Mouse (Mus musculus) lung, postnatal 36 days (tissue): ENCODE data around the gene Galp.
"Not testable (repeated sequence)": the region's sequence is repeated elsewhere in the genome, so short reads cannot be mapped to it uniquely, and the experiment has no call there.

Source experiments
- DNase-seq: peaks from one replicate; pipeline ENCODE4 v3.0.0; 2022; ENCODE audit warnings: mixed read lengths

The Galp gene

DNA sequence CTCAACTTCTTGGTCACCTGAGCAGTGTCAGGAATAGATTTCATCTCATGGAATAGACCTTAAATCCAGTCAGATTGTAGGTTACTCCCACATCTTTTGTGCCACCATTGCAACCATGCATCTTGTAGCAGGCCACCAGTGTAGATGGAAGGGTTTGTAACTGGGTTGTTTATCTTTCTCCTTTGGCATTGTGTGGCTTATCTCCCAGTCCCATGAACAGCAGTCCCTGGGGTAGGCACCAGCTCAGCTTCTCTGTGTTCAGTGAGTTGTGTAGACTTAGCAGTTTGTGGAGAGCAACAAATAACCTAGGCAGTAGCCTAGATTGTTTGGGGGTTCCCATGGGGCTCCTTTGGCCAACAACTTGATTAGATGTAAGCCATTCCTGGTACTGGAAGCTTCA lies 14.0 kb upstream of the Galp start:
- DNase-seq: no peak

DNA sequence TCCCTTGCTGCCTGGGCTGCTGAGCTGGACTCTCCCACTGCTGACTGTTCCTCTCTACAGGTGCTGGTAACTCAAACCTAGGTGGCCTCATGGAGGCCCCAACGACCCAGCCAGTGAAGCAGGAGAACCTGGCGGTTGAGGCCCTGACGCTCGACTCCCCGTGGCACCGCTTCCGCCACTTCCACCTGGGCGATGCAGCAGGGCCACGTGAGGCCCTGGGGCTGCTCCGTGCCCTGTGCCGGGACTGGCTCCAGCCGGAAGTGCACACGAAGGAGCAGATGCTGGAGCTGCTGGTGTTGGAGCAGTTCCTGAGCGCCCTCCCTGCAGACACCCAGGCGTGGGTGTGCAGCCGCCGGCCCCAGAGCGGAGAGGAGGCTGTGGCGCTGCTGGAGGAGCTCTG lies 13.1 kb upstream of the Galp start:
- no peak for DNase-seq

DNA sequence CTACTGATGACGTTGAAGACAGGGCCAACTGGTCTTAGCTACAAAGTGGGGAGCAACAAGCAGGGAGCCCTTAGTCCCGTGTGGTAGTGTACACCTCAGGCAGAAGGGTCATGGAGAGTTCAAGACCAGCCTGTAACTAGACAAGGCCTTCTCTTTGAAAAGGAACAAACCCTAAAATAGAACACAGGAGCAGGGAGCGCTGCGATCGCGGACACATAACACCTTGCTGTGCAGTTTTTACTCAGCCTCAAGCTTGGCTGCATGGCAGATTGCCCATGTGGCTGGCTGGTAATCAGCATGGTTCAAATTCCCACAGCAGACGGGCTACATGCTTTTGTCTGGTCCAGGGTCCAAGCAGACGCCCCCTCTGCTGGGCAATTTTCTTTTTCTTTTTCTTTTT lies 12.4 kb upstream of the Galp start:
- DNase-seq: no peak

DNA sequence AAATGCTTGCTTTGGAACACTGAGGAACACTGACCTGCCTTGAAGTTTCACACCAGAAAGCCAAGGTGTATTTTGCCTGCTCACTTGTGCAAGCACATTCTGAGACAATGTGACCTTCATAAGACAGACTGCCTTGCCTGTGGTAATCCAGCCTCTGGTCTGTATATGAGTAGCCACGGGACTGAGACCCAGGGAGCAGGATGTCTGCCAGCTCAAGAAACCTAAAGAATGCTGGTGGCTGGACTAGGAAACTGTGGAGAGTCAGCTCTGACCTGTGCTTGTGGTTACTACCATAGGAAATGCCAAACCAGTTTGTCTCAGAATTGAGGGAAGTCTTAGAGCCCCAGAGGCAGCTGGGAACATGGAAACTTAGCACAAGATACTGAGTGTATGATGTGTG lies 11.5 kb upstream of the Galp start:
- no peak for DNase-seq

DNA sequence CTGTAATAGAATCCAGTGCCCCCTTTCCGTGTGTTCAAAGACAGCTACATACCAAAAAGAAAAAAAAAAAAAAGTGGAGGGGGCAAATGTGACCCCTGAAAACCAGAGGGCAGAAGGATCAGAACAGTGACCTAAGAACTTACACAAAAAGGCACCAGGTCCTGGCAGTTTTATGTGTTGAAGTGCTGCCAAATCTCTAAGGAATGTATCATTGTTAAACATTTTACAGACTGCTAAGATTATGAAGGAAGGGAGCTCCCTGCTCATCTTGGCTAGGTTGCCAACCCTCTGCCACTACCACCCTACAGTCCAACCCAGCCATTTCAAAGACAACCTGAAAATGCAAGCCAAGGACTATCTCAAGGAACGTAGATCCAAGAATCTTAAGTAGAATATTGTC lies 10.7 kb upstream of the Galp start:
- no peak for DNase-seq

DNA sequence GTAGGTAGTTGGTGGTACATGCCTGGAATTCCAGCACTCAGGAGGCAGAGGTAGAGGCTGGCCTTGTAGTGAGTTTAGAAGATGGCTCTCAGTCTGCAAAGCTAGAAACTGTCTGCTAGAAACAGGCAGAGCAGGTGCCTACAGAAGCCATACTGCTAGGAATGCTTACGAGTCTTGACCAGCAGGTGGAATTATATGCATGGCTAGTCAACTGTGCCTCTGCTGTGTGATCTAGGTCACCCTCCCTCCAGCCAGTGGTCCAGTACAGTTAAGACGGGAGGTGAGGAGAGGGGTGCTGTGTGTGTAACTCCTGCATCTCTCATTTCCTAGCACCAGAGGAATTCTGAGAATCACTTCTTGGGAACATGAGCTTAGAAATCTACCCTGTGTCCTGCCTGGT lies 10.1 kb upstream of the Galp start:
- no peak for DNase-seq

DNA sequence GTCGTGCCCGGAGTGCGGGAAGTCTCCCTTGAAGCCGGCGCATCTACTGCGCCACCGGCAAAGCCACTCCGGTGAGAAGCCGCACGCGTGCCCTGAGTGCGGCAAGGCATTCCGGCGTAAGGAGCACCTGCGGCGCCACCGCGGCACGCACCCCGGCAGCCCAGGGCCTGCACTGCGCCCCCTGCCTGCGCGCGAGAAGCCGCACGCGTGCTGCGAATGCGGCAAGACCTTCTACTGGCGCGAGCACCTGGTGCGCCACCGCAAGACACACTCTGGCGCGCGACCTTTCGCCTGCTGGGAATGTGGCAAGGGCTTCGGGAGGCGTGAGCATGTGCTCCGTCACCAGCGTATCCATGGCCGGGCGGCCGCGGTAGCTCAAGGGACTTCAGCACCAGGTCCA lies 7.3 kb upstream of the Galp start:
- no peak for DNase-seq

DNA sequence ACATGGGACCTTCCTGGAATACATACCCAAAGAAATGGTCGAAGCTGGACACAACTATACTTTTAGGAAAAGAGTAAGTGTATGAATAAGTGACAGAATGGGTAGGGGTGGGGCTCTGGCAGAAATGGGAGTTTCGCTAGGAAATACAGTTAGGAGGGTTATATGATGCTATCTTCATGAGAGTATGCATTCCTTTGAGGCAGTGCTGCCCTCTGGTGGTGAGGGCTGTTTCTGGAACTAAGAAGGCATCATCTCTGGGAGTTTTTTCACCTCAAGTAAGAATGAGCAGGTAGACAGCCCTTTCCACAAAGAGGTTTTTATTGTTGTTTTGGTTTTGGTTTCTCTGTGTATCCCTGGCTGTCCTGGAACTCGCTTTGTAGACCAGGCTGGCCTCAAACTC lies 5.5 kb upstream of the Galp start:
- DNase-seq: peak; percentile 92

DNA sequence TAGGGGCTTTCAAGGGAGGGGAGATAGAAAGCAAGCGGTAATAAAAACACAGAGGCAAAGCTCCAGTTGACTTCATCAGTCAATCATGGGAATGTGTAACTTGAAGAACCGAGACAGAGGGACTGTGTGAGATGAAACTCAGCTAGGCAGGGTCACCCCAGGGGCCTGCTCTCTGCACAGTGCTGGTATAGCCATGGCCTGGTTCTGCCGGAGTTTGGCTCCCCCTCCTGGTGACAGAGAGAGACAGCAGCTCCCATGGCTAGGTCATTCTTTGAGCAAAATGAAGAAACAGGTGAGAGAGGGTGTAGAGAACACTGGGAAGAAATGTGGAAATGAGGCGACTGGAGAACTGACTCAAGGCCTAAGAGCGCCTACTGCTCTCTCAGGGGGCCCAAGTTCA lies 2.8 kb upstream of the Galp start:
- DNase-seq: peak; percentile 69

DNA sequence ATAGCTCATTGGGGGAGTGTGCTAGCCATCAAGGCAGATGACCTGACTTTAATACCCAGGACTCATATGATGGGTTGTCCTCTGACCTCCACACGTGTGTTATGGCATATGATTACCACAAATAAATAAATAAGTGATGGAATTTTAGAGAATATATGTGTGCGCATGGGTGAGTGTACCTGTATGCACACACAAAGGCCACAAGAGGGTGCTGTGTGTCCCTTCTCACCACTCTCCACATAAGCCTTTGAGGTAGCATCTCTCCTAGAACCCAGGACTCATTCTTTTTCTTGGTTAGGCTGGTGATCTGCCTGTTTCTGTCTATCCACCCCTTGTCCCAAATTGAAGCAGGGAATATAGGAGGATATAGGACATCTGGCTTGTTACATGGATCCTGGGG lies 1.1 kb upstream of the Galp start:
- no peak for DNase-seq

DNA sequence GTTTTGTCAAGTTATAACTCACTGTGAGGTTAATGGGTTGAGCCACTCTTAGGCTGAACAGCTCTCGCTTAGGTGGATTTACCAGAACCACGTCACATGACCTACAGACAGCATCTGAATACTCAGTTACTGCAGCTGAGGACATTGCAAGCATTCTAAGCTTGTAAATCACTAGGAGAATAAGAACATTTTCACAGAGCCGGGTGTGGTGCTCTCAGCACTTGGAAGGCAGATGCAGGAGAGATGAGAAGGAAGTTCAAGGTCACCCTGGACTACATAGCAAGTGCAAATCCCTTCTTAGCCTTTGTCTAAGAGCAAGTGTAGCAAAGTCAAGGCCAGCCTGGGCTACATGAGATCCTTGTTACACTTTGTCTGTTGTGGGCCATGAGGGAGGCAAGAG lies 7.3 kb downstream of the Galp start:
- DNase-seq: no peak

DNA sequence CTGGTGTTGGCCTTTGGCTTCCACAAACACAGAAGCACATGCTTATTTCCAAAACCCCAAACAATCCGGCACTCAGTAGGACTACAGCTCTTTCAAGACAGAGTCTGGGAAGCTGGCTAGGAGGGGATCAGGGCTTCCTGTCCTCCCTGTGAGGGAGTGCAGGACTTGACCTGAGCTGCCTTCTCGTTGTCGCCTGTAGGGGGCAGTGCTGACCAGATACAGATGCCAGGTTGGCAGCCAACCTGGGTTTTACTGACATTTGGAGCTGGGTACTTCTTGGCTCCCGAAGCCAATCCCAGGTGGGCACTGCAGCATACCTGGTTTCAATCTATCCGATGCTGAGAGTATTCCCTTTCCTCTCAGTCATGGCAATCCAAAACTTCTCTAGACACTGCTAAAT lies 16.3 kb downstream of the Galp start:
- DNase-seq: peak; percentile 54

DNA sequence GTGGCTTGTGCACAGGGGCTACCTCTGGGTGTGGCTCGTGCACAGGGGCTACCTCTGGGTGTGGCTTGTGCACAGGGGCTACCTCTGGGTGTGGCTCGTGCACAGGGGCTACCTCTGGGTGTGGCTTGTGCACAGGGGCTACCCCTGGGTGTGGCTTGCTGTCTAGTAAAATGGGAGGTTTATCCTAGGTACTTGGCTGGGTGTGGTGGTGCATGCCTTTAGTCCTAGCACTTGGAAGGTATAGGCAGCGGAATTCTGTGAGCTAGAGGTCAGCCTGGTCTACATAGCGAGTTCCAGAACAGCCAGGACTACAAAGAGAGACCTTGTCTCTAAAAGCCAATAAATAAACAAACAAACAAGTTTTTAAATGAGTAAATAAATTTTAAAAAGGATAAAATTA lies 17.8 kb downstream of the Galp start:
- not testable (repeated sequence) for DNase-seq

DNA sequence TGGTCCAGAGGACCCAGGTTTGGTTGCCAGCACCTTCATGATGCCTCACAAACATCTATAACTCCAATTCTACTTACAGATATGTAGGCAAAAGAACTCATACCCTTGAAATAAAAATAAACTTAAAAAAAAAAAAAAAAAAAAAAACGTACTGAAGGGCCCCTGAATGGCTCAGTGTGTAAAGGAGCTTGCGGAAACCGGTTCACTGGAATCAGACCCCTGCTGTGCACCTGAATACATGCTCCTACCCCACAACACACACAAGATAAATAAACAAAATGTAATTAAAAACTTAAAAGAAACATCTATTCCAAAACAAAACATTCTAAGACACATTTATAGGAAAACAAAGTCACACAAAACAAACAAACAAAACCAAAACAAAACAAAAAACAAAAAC lies 23.3 kb downstream of the Galp start:
- DNase-seq: no peak

DNA sequence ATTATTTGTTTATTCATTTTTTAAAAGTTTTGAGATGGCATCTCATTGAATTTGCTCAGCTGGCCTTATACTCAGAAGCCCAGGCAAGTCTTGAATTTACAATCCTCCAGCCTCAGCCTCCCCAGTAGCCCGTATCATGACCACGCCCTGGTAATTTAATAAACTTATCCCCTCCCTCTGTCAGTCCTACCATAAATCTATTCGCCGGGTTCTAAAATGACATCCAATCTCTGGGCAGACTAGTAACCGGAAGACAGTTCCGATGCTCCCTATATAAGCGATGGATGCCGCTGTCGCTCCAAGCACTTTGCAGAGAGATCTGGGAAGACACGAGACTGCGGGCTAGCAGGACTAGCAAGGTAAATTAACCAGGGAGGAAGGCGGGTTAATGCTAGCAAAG lies 25.1 kb downstream of the Galp start, which contains the start of gene Zscan5b:
Zscan5b (plus strand) TSS at position 301 of the 400 bp plus-strand sequence.
- DNase-seq: no peak

DNA sequence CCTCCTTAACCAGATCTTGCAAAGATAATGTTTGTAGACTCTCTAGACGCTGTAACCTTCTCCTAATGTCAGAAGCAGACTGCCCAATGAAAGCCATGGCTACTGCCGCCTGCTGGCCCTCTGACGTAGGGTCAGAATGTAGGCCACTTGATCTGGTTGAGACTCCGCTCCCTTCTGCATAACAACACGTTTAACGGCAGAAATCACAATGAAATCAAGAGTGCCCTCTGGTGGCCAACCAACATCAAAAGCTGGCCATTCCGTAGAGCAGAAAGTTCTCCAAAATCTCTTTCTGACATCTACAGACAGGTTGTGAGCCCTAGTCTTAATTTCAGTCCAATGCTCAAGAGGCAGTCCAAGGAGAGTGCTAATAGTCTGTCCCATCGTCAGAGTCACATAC lies 31.6 kb downstream of the Galp start:
- DNase-seq: peak; percentile 15

DNA sequence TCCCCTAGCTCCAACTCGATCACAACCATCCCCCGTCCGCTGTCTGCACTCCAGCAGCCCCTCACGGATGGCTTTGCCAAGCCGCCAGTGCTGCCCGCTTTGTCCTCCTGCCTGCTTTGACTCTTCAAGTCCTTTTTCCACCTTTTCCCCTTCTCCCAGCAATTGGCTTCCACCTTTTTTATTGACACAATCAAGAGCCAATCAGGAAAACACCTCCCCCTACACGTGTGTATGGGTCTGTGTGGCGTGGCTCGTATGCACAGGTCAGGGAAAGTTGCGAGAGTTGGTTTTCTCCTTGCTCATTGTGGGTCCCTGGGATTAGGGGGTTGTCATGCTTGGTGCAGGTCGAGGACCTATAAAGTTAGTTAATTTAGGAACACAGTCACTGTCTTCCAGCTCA lies 42.9 kb downstream of the Galp start:
- DNase-seq: peak; percentile 44

DNA sequence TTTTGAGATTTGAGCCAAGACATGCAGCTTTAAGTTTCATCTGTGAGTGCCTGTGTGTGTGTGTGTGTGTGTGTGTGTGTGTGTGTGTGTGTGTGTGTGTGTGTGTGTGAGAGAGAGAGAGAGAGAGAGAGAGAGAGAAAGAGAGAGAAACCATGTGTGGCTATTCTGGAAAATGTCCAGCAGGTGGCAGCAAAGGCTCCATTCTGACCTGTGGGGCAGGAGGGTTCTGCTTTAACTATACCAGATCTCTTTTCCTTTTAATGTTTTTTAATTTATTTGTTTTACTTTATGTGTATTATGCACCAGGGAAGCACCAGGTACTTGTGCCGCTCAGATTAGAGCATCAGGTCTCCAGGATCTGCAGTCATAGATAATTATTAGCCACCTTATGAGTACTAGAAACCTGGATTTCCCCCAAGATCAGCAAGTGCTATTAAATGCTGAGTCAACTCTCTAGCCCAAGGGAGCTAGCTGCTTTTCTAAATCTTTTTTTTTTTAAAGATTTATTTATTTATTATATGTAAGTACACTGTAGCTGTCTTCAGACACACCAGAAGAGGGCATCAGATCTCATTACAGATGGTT lies 44.0 kb downstream of the Galp start:
- peak; percentile 62 for DNase-seq

DNA sequence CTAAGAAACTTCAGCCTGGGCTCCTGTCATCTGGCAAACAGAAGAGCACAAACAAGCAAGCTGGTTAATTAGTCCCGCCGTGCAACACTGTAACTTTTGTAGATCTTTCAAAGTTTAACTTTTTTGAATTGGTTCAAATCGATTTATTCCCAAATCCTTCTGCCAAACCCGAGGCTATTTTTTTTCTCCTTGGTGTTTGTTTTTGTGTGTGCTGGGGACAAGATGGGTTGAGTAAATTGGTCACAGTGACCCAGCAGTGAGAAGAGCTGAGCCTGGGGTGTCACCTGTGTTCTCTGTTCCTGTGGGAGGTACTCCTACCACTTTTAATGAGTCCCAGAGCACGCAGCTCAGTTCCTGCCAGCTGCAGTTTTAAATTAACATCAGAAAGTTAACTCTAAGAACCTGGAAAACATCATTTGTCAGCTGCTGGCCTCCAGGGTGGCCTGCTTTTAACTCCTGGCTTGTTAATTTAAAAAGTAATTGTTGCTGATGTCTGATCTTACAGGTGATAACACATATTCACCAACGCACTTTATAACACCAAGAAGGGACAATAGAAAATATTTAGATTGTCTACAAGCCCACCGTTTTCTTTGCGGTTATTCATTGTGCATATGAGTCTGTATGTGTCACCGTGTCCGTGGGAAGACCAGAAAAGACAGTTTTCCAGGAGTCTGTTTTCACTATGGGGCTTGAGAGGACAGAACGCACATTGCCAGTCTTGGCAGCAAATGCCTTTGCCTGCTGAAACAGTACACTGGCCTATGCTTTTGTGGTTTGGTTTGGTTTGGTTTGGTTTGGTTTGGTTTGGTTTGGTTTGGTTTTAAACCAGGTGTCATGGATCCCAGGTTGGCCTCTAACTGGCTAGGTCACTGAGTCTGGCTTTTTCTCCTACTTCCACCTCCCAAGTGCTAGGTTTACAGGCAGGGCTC lies 47.7 kb downstream of the Galp start:
- DNase-seq: no peak

DNA sequence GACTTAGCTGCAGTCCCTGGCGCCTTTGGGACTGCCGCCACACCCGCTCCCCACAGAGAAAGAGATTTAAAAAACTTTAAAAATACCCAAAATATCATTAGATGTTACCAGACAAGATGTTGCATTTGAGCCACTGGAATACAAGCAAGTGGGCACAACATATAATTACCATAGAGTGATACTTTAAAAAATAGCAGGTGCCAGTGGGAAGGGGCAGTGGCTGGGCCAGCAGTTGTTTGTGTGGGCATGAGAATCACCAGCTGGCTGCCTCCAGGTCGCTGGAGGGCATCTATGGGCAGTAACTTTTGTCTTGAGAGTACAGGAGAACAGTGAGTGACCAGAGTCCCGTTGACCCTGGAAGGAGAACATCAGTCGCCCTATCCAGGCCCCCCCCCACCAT lies 55.5 kb downstream of the Galp start, which contains the start of gene Epp13:
Epp13 (plus strand) TSS at position 301 of the 400 bp plus-strand sequence.
- DNase-seq: no peak

DNA sequence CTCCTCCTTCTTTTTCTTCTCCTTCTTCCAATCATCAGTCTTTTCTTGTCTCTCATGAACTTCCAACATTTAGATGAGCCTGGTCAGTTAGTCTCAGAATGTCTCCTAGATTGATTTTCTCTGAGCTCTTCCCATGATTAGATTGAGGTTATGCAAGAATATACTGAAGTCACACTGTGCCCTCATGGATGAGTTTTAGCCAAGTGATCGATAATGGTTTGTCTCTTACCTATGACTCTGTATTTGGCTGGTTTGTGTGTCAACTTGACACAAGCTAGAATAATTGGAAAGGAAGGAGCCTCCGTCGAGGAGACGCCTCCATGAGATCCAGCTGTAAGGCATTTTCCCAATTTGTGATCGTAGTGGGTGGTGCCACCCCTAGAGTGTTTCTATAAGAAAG lies 57.6 kb downstream of the Galp start:
- DNase-seq: no peak

DNA sequence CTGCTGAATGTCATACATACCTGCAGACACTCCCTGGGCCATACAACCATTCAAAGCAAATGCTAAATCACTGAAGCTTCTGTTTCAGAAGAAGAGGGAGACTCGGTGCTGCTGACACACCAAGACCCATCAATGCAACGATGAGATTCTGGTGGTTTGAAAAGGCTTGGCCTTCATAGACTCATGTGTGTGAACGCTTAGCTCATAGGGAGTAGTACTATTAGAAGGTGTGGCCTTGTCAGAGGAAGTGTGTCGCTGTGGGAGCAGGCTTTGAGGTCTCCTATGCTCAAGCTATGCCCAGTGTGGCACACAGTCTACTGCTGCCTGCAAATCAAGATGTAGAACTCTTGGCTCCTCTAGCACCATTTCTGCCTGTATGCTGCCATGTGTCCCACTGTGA lies 60.5 kb downstream of the Galp start:
- no peak for DNase-seq

DNA sequence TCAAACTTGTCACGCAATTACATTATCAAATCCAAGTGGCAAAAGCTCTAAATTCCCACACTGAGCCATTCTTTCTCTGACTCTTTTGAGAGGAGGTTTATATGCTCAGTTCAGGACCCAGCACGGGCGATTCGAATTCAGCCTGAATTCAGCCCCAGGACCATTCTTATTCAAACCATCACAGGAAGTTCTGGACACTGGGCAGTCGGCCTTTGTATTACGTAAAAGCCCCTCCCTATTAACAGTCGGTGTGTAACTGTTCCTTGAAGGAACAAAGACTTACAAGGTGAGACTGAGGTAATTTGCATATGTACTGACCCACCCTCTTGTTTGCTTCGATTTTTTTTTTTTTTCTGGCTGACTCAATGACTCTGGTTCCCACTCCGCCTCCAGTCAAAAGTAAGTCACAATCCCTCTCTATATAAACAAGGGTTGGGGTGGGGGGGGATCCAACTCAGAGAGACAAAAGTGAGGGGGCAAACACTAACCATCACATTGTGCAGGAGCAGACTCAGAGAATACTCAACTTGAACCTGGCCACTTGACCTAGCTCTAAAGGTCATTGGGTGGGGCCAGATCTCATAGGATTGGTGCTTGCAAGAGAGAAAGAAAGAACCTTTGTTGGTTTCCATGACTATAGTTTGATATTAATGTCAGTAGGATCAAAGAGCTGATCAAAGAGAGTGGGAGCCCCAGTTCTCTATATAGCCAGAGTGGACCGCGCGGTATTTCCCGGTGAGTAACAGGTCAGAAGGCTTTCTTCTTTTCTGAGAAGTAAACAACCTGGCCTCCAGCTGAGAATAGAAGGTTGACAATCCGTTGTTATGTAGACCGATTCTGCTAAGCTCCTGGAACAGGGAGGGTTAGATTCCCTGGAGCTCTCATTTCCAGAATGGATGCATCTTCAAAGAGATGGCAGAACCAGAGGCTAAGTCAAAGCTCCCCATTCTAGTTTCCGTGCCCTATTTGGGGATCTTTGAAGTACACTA lies 61.6 kb downstream of the Galp start:
- no peak for DNase-seq
